Mouse (Mus musculus) lung, embryonic 14.5 days (tissue): ENCODE data around the gene Myh1. TPM values are rescaled to one million over a fixed set of nuclear protein-coding genes. Genes with fewer than 3 reads are reported as not detected.

Experiments
- ATAC-seq: fragments of 200-750 bp; cut with Nextera tagmentation; 2 replicates; pipeline ENCODE4 v1.8.0; 2017; ENCODE audit warnings: mild to moderate bottlenecking, moderate TSS enrichment, moderate library complexity; ENCODE audit not compliant: insufficient read depth
- DNase-seq: peaks from one replicate; pipeline ENCODE4 v3.0.0-alpha.2; 2015
- H3K27ac ChIP-seq: fragments of 300-500 bp; sonication (generic); 2 replicates; pipeline ENCODE4 v1.5.1; 2014; ENCODE audit warnings: low read depth, mild to moderate bottlenecking, moderate library complexity
- H3K27me3 ChIP-seq: fragments of 300-500 bp; sonication (generic); 2 replicates; pipeline ENCODE4 v1.6.1; 2014; ENCODE audit warnings: low read length, control low read depth; ENCODE audit not compliant: insufficient read depth
- H3K36me3 ChIP-seq: fragments of 300-500 bp; sonication (generic); 2 replicates; pipeline ENCODE4 v1.6.1; 2014; ENCODE audit warnings: control low read depth; ENCODE audit not compliant: insufficient read depth
- H3K4me1 ChIP-seq: fragments of 300-500 bp; sonication (generic); 2 replicates; pipeline ENCODE4 v1.6.1; 2014; ENCODE audit warnings: antibody characterized with exemption, control low read depth; ENCODE audit not compliant: insufficient read depth
- H3K4me2 ChIP-seq: fragments of 300-500 bp; sonication (generic); 2 replicates; pipeline ENCODE4 v1.6.1; 2014; ENCODE audit warnings: mild to moderate bottlenecking
- H3K4me3 ChIP-seq: fragments of 300-500 bp; sonication (generic); 2 replicates; pipeline ENCODE4 v1.5.1; 2014; ENCODE audit warnings: low read depth, low read length
- H3K9ac ChIP-seq: fragments of 300-500 bp; sonication (generic); 2 replicates; pipeline ENCODE4 v1.6.1; 2014
- H3K9me3 ChIP-seq: fragments of 300-500 bp; sonication (generic); 2 replicates; pipeline ENCODE4 v1.6.1; 2016; ENCODE audit warnings: low read depth, low read length, control low read depth
- CTCF ChIP-seq: IDR thresholded peaks from 2 replicates; pipeline ENCODE4 v1.5.1; 2016; ENCODE audit warnings: antibody characterized with exemption, low read depth
- WGBS: fragments of 180-500 bp; shearing (Covaris S2); extraction: QIAGEN DNeasy Blood & Tissue Kit; methylation state at CpG from one replicate; pipeline ENCODE4 v1.1.7; 2014; 5-methylcytosine and 5-hydroxymethylcytosine counted together
- polyA plus RNA-seq: library from polyadenylated mRNA; unstranded; fragments of >200 nt; fragmentation: Nextera tagmentation; extraction: Ambion mirVana; gene quantifications from 2 replicates; pipeline ENCODE4 v1.2.1, GENCODE M21; 2014

Myh1 gene
- not detected in 2 replicates for polyA plus RNA-seq

DNA sequence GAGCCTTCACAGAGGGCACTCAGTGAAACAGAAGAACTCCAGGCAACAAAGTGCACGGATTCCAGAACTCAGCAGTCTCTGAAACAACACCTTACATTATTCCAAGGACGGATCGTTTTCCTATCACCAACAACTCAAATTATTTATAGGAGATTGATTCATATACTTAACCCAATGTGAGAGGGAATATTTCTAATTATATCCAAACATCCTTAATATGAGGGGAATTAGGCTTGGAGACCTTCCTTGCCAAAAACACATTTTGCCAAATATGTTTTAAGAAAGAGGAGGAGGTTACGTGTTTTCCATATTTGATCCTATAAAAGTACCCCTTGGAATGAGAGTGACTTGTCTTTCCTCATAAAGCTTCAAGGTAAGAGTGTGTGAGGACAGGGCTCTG is at the start of gene Myh1:
Gene Myh1 (plus strand): TSS at position 301 of the 400 bp plus-strand sequence.
- H3K4me2 ChIP-seq: no peak within 1 kb of the TSS
- H3K36me3 ChIP-seq: no peaks in the 10 kb centered on the region
- no peak within 1 kb of the TSS for H3K4me3 ChIP-seq
- no peak within 1 kb of the TSS for H3K27ac ChIP-seq
- DNase-seq (no peak), ATAC-seq (no peak)
- H3K9ac ChIP-seq: no peak within 1 kb of the TSS
- H3K9me3 ChIP-seq: no peaks in the 10 kb centered on the region
- H3K27me3 ChIP-seq: no peaks in the 10 kb centered on the region
- TF ChIP-seq CTCF: no peak
- H3K4me1 ChIP-seq: no peaks in the 10 kb centered on the region
- WGBS: 71% methylated on average over 4 of the region's 4 CpGs

DNA sequence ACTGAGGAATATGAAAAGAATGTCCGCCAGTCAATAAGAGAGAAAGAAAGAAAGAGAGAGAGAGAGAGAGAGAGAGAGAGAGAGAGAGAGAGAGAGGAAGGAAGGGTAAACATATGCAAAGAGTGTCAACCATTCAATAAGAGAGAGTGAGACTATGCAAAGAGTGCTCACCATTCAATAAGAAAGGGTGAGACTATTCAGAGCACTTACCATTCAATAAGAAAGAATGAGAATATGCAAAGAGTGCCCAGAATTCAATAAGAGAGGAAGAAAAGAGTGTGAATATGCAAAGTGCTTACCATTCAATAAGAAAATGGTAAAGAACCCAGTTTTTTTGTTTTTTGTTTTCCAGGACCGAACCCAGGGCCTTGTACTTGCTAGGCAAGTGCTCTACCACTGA is 49.6 kb upstream of the Myh1 start:
- no peak overlapping the region for H3K4me2 ChIP-seq
- no peak overlapping the region for H3K9ac ChIP-seq
- WGBS: 87% methylated on average over 2 of the region's 2 CpGs
- no peaks in the 10 kb centered on the region for H3K9me3 ChIP-seq
- H3K36me3 ChIP-seq: no peaks in the 10 kb centered on the region
- no peak overlapping the region for H3K4me3 ChIP-seq
- H3K4me1 ChIP-seq: no peaks in the 10 kb centered on the region
- ATAC-seq (no peak), DNase-seq (no peak)
- TF ChIP-seq CTCF: no peak
- H3K27ac ChIP-seq: no peak overlapping the region
- H3K27me3 ChIP-seq: no peaks in the 10 kb centered on the region

DNA sequence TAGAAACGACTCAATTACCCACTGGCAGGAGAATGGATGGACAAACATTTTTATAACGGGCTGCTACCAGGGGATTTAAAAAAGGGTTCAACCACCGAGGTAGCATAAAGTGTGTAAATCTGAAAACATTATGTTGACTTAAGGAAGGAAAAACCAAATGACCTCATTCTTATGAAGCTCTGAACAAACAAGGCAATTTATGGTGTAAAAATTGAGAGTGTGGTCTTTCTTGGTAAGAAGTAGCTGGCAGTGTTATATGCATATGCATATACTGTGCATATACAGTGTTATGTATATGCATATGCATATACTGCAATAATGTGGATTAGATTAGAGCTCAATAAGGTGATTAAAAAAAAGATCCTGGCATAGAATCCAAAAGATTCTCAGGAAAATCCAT is 48.7 kb upstream of the Myh1 start:
- H3K9ac ChIP-seq: no peak overlapping the region
- H3K4me1 ChIP-seq: no peaks in the 10 kb centered on the region
- no peak overlapping the region for H3K4me2 ChIP-seq
- H3K36me3 ChIP-seq: no peaks in the 10 kb centered on the region
- no peaks in the 10 kb centered on the region for H3K9me3 ChIP-seq
- no peak overlapping the region for H3K27ac ChIP-seq
- H3K27me3 ChIP-seq: no peaks in the 10 kb centered on the region
- no peak for TF ChIP-seq CTCF
- ATAC-seq (no peak), DNase-seq (no peak)
- H3K4me3 ChIP-seq: no peak overlapping the region
- WGBS: 75% methylated on average over 3 of the region's 3 CpGs

DNA sequence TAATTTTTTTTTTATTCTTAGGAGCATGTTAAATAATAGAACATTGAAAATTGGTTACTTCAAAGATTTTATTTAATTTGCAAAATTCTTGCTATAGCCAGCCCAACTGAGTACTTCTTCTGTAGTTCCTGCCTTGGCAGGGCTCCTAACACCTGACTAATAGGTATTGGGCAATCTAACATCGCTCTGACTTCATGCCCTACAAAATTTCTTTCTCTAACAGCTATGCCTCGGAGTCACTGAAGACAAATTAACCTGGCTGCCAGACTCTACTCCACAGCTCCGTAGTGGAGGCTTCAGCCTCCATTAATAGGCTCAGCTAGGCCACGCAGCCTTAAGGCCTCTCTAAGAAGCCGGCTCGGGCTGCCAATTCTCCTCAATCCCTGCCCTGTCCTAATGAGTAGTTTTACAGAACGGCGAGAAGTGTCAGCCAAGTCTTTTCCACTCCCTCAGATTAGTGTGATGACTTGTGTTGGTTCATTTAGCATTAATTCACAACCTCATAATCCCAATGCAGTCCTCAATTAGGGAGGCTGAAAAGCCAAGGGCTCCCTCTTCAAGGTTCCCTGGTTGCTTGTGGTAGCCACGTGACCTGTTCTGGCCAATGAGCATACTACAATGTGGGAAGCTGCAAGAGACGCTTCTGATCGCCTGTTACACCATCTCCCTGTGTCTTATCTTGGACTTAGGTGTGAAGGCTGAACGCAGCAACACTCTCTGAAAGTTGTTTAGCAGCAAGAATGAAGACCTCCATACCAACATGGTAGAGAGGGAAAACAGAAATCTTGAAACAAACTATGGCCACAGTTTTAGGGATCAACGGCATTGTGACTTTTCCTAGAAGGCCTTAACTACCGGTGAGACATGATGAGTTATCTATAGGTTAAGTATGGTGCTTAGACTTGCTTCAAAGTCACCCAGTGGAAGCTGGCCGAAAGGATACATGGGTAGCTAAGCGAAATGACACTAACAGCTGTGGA is 47.9 kb upstream of the Myh1 start:
- Histone ChIP-seq H3K36me3 (no peaks in the 10 kb centered on the region), H3K4me1 (no peaks in the 10 kb centered on the region), H3K4me2 (no peak overlapping the region), H3K27ac (no peak overlapping the region), H3K9ac (no peak overlapping the region), H3K9me3 (no peaks in the 10 kb centered on the region), H3K4me3 (no peak overlapping the region), H3K27me3 (no peaks in the 10 kb centered on the region)
- WGBS: 84% methylated on average over 16 of the region's 16 CpGs
- no peak for TF ChIP-seq CTCF
- DNase-seq (no peak), ATAC-seq (no peak)

DNA sequence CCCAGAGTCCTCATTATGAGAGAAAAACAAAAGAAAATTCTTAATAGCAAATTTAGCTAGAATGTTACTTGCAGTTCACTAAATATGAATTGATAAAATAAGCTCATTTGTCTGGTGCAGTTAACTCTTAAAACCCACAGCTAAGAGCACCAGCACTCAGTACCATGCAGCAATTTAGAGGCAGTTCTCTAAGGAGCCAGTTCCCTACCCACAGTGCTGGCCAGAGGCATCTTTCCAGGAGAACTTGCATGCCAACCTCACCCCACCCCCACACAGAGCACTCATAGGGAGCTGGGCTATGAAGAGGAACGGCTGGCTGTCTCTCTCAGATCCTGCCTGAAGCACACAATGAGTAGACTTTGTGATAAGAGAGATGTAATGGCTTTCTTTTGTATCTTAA is 46.7 kb upstream of the Myh1 start:
- no peaks in the 10 kb centered on the region for H3K27me3 ChIP-seq
- no peaks in the 10 kb centered on the region for H3K4me1 ChIP-seq
- no peak overlapping the region for H3K4me2 ChIP-seq
- ATAC-seq: no peak
- no peak for TF ChIP-seq CTCF
- H3K9me3 ChIP-seq: no peaks in the 10 kb centered on the region
- peak; percentile 11 for DNase-seq
- no peak overlapping the region for H3K4me3 ChIP-seq
- no peak overlapping the region for H3K9ac ChIP-seq
- H3K36me3 ChIP-seq: no peaks in the 10 kb centered on the region
- H3K27ac ChIP-seq: no peak overlapping the region
- 10% methylated on average over 1 of the region's 1 CpGs for WGBS

DNA sequence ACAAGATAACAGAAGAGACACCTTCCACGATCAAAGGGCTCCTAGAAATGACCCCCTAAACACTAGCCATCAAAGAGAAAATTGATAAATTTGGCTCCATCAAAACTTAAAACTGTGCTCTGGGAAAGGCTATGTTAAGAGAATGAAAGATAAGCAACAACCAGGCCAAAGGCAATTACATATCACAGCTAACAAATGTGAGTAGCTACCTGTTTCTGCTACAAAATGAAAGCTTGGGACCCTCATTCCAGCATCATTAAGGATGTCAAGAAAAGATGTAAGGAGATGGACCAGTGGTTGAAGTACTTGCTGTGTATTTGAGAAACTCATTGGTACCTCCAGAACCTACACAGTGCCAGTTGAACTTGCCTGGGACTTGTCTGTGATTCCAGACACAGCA is 46.0 kb upstream of the Myh1 start:
- no peak for ATAC-seq
- DNase-seq: no peak
- Histone ChIP-seq H3K27ac (no peak overlapping the region), H3K4me2 (no peak overlapping the region), H3K4me3 (no peak overlapping the region), H3K36me3 (no peaks in the 10 kb centered on the region), H3K4me1 (no peaks in the 10 kb centered on the region), H3K27me3 (no peaks in the 10 kb centered on the region), H3K9ac (no peak overlapping the region), H3K9me3 (no peaks in the 10 kb centered on the region)
- WGBS: 44% methylated on average over 1 of the region's 1 CpGs
- TF ChIP-seq CTCF: no peak

DNA sequence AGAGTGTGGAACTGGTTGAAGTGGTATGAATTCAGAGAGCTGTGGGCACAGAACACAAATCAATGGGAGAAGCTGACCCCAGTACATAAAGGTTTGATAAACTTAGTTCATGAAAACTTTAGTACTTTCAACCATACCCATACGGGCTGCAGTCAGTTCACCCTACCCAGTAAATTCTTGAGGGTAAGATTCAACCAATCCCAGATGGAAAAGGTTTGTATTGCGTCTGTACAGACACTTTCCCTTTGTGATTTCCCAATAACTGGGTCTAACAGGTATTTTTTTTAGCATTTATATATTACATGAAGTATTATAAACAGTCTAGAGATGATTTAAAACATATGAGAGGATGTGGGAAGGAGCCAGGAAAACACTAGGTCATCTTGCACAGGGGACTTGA is 44.2 kb upstream of the Myh1 start:
- no peak for TF ChIP-seq CTCF
- ATAC-seq (no peak), DNase-seq (no peak)
- H3K9me3 ChIP-seq: no peaks in the 10 kb centered on the region
- no peak overlapping the region for H3K4me2 ChIP-seq
- no peak overlapping the region for H3K27ac ChIP-seq
- no peaks in the 10 kb centered on the region for H3K4me1 ChIP-seq
- H3K36me3 ChIP-seq: no peaks in the 10 kb centered on the region
- WGBS: 83% methylated on average over 2 of the region's 2 CpGs
- H3K27me3 ChIP-seq: no peaks in the 10 kb centered on the region
- H3K9ac ChIP-seq: no peak overlapping the region
- no peak overlapping the region for H3K4me3 ChIP-seq
